In genomic region chr10:70145873-70146272, GRCm38 (mm10) we compare ENCODE assay signal across 29 mouse cellular contexts. TPM values are rescaled to one million over a fixed set of nuclear protein-coding genes. Genes with fewer than 3 reads are reported as not detected.
DNase-seq lines count a peak whose midpoint lies in the region; ATAC-seq and TF ChIP-seq lines count a peak whose summit lies in the region.
"Had no signal": no experiment of that assay in that cellular context is flagged by ENCODE, and none has a peak within 500 bp of the region (broad histone marks: within the 10 kb centered on the region; RNA-seq: fewer than 3 reads in every experiment).

No protein-coding gene starts in this region.

- peak; percentile 59 for DNase-seq in R1 (ENCODE audit: low read depth, low spot score)
- DNase-seq in gastrocnemius, adult 2 months, result no peak
- DNase-seq: adrenal gland, adult 8-10 months; adrenal gland, postnatal 14 days; adrenal gland, postnatal 36 days; B cell, adult 2 months; cerebellum, adult 11 months; cerebellum, adult 18-20 months; cerebellum, adult 8-10 months; cerebellum, adult 9-11 months; cerebellum, postnatal 14 days; cerebellum, postnatal 36 days; embryo, embryonic 11 days had no signal

- H3K27me3 ChIP-seq in megakaryocyte, embryonic 14.5 days (replicated peaks), result no peaks in the 10 kb centered on the region
- H3K27me3 ChIP-seq: CH12.LX; embryonic facial prominence, embryonic 13.5 days; embryonic facial prominence, embryonic 15.5 days; forebrain, embryonic 12.5 days; Patski had no signal

- H3K4me1 ChIP-seq in megakaryocyte, embryonic 14.5 days, result peaks cover 13% of the 10 kb centered on the region

- intact Hi-C loops in gastrocnemius, adult 2 months (cut with DNase I), result no loop called here

- no peak overlapping the region for H3K27ac ChIP-seq in gastrocnemius, adult 2 months
- H3K27ac ChIP-seq: embryonic facial prominence, embryonic 13.5 days; forebrain, embryonic 10.5 days; forebrain, embryonic 12.5 days had no signal

- ATAC-seq in megakaryocyte, adult 5-6 weeks (ENCODE audit: poor library complexity, severe bottlenecking), result no peak
- no peak for ATAC-seq in cerebellum, adult (ENCODE audit: insufficient number of reproducible peaks, low FRiP score, low TSS enrichment)
- ATAC-seq: activated CD4-positive, CD25-positive, alpha-beta regulatory T cell, adult 4 months; CD4-positive, CD25-positive, alpha-beta regulatory T cell, adult 4 months; forebrain, embryonic 14.5 days; forebrain, embryonic 16.5 days; Patski had no signal

- peaks cover 95% of the 10 kb centered on the region for H3K36me3 ChIP-seq in megakaryocyte, embryonic 14.5 days (replicated peaks; ENCODE audit: low read length)

- peaks cover 19% of the 10 kb centered on the region for H3K9me3 ChIP-seq in megakaryocyte, embryonic 14.5 days
- H3K9me3 ChIP-seq: embryonic facial prominence, embryonic 13.5 days; embryonic facial prominence, embryonic 15.5 days had no signal

- no peak for TF ChIP-seq CTCF in gastrocnemius, adult 2 months (IDR thresholded peaks at IDR 0.05)

- H3K4me3 ChIP-seq in megakaryocyte, embryonic 14.5 days (replicated peaks), result peak overlapping the region; percentile 12
- H3K4me3 ChIP-seq in gastrocnemius, adult 2 months, result no peak overlapping the region
- H3K4me3 ChIP-seq: embryonic facial prominence, embryonic 13.5 days; embryonic facial prominence, embryonic 15.5 days; erythroblast, embryonic 14.5 days; forebrain, embryonic 10.5 days; forebrain, embryonic 12.5 days had no signal

RNA-seq across cellular contexts. Expression of gene Ccdc6, which starts 49.0 kb away (rescaled TPM):
- polyA plus RNA-seq in megakaryocyte, embryonic 14.5 days (2012; ENCODE audit: insufficient read depth, low replicate concordance), result 12.2 and 12.4 TPM in 2 replicates
- 11.9 and 15.7 TPM in 2 replicates for total RNA-seq in megakaryocyte, adult 5-6 weeks (2015)
- total RNA-seq in megakaryocyte, adult 5-6 weeks (2017), result 10.3 and 13.2 TPM in 2 replicates
- 100 to 1,000 TPM in 1 of 2 experiments, 10 to 100 TPM in 1; 94.2 to 115 TPM for total RNA-seq in gastrocnemius, adult 2 months (2021)

RNA-seq across cellular contexts. Expression of gene Mrln, which starts 58.6 kb away (rescaled TPM):
- polyA plus RNA-seq in megakaryocyte, embryonic 14.5 days (2012; ENCODE audit: insufficient read depth, low replicate concordance), result not detected in 2 replicates
- not detected in 2 replicates for total RNA-seq in megakaryocyte, adult 5-6 weeks (2015)
- total RNA-seq in megakaryocyte, adult 5-6 weeks (2017), result not detected in 2 replicates
- 100 to 1,000 TPM; 201 to 276 TPM for total RNA-seq in gastrocnemius, adult 2 months (2021)
- total RNA-seq: adrenal gland, postnatal 14 days; adrenal gland, postnatal 36 days; CH12.LX; common myeloid progenitor, adult 5-6 weeks had no signal
- polyA plus RNA-seq: activated CD4-positive, CD25-positive, alpha-beta regulatory T cell, adult 4 months; CD4-positive, CD25-positive, alpha-beta regulatory T cell, adult 4 months; erythroblast, embryonic 14.5 days; forebrain, embryonic 14.5 days; forebrain, embryonic 16.5 days; G1E; Patski had no signal

Comparison
In these comparisons a context has a peak if more than half of its experiments do, and no peak if none do; other contexts are left out.
1. RNA of gene Ccdc6, which starts 49.0 kb away (total RNA-seq): 94.2 to 115 TPM in gastrocnemius, adult 2 months; 10.3 to 15.7 TPM in megakaryocyte, adult 5-6 weeks; every median in the first group is over 4 times any median in the second.
2. RNA of gene Mrln, which starts 58.6 kb away (total RNA-seq): 201 to 276 TPM in gastrocnemius, adult 2 months; not detected in megakaryocyte, adult 5-6 weeks; every median in the first group is over 100 times any median in the second.